Mouse (Mus musculus) heart, embryonic 10.5 days (tissue): ENCODE results near the gene Gm9117. TPM values are rescaled to one million over a fixed set of nuclear protein-coding genes. Genes with fewer than 3 reads are reported as not detected.
"Not testable (repeated sequence)": the region's sequence is repeated elsewhere in the genome, so short reads cannot be mapped to it uniquely, and the experiment has no call there.

ENCODE experiments used
- DNase-seq: peaks from one replicate; pipeline ENCODE4 v3.0.0-alpha.2; 2017; ENCODE audit warnings: low spot score
- H3K27ac ChIP-seq: fragments of 300-500 bp; sonication (generic); 2 replicates; pipeline ENCODE4 v1.5.1; 2016; ENCODE audit warnings: mild to moderate bottlenecking
- H3K27me3 ChIP-seq: fragments of 300-500 bp; sonication (generic); 2 replicates; pipeline ENCODE4 v1.6.1; 2016; ENCODE audit warnings: mild to moderate bottlenecking; ENCODE audit not compliant: poor library complexity, insufficient read depth, severe bottlenecking
- H3K36me3 ChIP-seq: fragments of 300-500 bp; sonication (generic); 2 replicates; pipeline ENCODE4 v1.6.1; 2016; ENCODE audit warnings: mild to moderate bottlenecking, moderate library complexity
- H3K4me1 ChIP-seq: fragments of 300-500 bp; sonication (generic); 2 replicates; pipeline ENCODE4 v1.6.1; 2016; ENCODE audit warnings: mild to moderate bottlenecking
- H3K4me3 ChIP-seq: fragments of 300-500 bp; sonication (generic); 2 replicates; pipeline ENCODE4 v1.5.1; 2016; ENCODE audit warnings: mild to moderate bottlenecking, moderate library complexity
- H3K9me3 ChIP-seq: fragments of 300-500 bp; sonication (generic); 2 replicates; pipeline ENCODE4 v1.6.1; 2016; ENCODE audit warnings: mild to moderate bottlenecking, moderate library complexity
- WGBS: fragments of 180-500 bp; shearing (Covaris S2); methylation state at CpG from one replicate; pipeline ENCODE4 v1.1.7; 2016; 5-methylcytosine and 5-hydroxymethylcytosine counted together
- polyA plus RNA-seq: library from polyadenylated mRNA; unstranded; fragments of >200 nt; fragmentation: Nextera tagmentation; extraction: Ambion mirVana; gene quantifications from 2 replicates; pipeline ENCODE4 v1.2.1, GENCODE M21; 2016

Gm9117 gene
- not detected in 2 replicates for polyA plus RNA-seq

DNA sequence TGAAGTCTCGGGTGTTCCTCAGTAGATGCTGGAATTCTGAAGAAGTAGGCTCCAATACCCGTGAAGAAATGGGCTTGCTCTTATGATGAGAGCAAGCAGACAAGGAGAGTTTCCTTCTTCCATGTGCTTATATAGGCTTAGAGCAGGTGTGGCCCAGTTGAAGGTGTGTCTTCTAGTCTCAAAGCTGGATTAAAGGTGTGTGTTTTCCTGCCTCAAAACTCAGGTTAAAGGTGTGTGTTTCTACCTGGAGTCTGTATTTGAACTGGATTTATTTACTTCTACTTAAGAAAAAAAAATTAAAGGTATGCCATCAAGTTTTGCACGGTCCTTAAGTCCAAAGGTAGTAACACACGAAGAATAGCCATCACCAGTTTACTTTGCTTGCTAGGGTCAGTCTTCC lies at the start of gene Gm9117:
Gene Gm9117, minus strand, starts transcription at position 101 of the 400 bp plus-strand sequence.
- H3K36me3 ChIP-seq, H3K9me3 ChIP-seq, H3K4me3 ChIP-seq, H3K27me3 ChIP-seq, H3K4me1 ChIP-seq, DNase-seq, H3K27ac ChIP-seq: not testable (repeated sequence)
- WGBS, result 75% methylated on average over 4 of the region's 4 CpGs

DNA sequence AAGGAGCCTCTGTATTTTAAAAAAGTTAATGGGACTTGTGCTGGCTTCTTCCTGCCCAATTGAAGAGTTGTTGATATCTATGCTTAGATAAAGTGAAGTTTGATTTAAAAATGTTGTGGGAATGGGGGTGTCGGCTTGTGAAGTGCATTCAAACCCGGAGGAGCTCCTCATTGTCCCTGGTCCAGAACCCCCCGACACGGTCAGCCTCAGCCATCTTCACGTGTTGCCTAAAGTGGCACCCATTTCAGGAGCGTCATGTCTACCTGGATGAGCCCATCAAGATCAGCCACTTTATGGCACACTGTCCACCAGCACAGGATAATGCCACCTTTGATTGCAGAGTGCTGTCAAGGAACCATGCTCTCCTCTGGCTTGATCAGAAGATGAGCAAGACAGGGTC lies 25.6 kb upstream of the Gm9117 start:
- not testable (repeated sequence) for H3K27ac ChIP-seq, DNase-seq, H3K4me1 ChIP-seq, H3K9me3 ChIP-seq, H3K4me3 ChIP-seq, H3K36me3 ChIP-seq, H3K27me3 ChIP-seq
- 69% methylated on average over 6 of the region's 6 CpGs for whole genome bisulfite sequencing

DNA sequence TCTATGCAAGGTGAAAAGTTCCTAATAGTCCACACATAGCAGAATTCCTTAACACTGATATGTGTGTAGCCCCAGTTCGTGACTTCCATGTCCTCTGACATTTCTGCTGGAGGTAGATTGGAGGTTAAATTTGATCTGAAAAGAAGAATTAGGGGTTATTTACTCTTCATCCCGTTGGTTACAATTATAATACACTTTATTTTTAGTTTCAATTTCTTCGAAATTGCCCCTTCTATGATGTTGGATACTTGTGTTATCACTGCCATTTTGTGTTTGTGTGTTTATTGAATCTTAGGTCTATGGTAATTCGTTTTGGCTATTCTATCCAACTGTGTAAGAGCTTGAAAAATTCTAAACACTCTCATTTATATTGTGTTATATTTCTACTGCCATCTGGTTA lies 17.9 kb upstream of the Gm9117 start, which contains the start of gene Tdpoz5:
Gene Tdpoz5, minus strand, starts transcription at position 101 of the 400 bp plus-strand sequence.
- H3K27ac ChIP-seq, H3K36me3 ChIP-seq, H3K9me3 ChIP-seq, H3K4me1 ChIP-seq, DNase-seq, H3K4me3 ChIP-seq, H3K27me3 ChIP-seq: not testable (repeated sequence)
- 62% methylated on average over 3 of the region's 4 CpGs for WGBS

DNA sequence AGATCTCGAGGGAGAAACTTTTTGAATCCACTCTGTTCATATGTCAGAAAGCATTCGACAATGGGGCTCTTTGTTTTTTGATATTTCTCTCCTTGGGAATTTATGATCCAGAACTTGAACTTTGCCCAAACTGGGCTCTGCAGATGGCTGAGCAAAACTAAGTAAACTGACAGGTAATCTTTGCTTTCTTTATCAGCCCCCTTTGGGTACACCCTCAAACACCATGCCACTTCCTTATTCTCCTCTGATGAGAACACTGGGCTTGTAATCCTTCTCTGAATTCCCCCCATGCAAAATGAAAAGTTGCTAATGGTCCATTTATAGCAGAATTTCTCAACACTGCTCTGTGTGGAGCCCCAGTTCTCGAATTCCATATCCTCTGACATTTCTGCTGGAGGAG lies 5.0 kb downstream of the Gm9117 start:
- WGBS, result no CpG with 5 or more reads among the region's 3 CpGs

More for the DNA sequence above, 5.0 kb downstream of the Gm9117 start:
- not testable (repeated sequence) for H3K27ac ChIP-seq, H3K36me3 ChIP-seq, H3K27me3 ChIP-seq, H3K9me3 ChIP-seq, H3K4me1 ChIP-seq, DNase-seq, H3K4me3 ChIP-seq

Other genes with a start within 250 kb of the Gm9117 start
- not detected in 2 replicates for gene Gm5773, start 170.5 kb downstream of the Gm9117 start, polyA plus RNA-seq
- not detected in 2 replicates for gene Tdpoz4, start 147.1 kb downstream of the Gm9117 start, polyA plus RNA-seq
- gene Tdpoz3, start 117.5 kb downstream of the Gm9117 start, polyA plus RNA-seq, result not detected in 2 replicates
- gene Tdpoz5, start 17.8 kb upstream of the Gm9117 start, polyA plus RNA-seq, result not detected in 2 replicates
- not detected in 2 replicates for gene Gm9125, start 111.3 kb upstream of the Gm9117 start, polyA plus RNA-seq
- gene Gm10697, start 129.1 kb upstream of the Gm9117 start, polyA plus RNA-seq, result not detected in 2 replicates
- not detected in 2 replicates for gene Gm10696, start 234.7 kb upstream of the Gm9117 start, polyA plus RNA-seq